Mouse (Mus musculus) thymus, postnatal 25 days (tissue): Measurements from ENCODE around the gene Mpv17.

Experiments
- DNase-seq: peaks from one replicate; pipeline ENCODE4 v3.0.0; 2022

The Mpv17 gene

DNA sequence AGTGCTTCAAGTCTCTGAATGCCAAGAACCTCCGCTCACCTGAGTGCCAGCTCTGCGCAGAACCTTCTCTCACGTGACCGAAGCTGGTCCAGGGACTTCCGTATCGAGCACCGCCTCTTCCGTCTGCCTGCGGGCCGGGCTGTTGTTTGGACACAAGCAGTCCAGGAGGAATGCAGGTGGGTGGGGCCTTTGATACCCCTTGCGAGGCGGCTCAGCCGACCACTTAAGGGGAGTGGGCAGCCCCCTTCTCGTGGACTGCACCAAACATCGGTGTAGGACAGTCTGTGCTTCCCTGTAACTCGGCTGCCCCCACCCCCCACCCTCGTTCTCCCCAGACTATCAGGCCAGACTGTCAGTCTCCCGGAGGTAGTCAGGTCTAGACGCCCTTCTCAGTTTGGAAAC, at the start of gene Mpv17:
Gene Mpv17 (minus strand): TSS at position 100 of the 402 bp plus-strand sequence.
- DNase-seq = peak; percentile 76

GRCm38 (mm10) chr5:31202933-31203332, 48.9 kb upstream of the Mpv17 start:
- no peak for DNase-seq

DNA sequence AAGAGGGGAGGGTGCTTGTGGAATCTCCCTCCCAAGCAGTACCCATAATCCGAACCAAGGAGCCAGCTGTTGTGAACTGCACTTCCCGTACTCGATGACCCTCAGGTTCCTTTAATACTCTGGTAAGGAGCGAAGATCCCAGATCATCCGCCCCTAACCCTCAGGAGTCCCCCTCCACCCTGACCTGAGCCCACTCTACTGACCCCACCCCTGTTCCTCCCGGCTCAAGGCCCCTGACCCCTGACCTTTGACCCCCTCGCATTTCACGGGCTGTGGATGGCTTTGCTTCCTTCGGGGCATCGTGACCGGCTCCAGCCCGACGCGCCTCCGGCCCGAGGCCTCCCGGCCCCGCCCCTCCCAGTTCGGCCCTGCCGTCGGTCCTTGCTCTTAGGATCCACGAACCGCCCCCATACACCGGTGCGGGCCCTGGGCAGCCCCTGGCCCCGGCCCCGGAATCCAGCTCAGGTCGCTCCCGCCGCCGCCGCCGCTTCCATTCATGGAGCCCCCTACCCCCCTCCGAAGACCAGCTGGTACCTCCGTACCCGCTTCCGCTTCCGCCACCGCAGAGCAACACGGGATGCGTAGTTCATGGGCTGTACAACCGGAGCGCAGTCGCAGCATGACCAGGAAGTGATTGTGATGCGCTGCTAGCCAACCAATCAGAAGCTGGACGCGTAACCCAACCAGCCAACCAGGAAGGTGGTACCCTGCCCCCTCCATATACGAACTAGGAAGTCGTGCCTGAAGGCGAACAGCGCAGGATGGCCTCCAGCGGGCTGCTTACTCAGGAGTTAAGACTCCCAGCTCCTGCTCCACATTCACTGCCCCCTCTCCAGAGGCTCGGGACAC, 47.9 kb upstream of the Mpv17 start, which contains the start of gene Zfp513:
Gene Zfp513 (minus strand): TSS at position 562 of the 849 bp plus-strand sequence.
- peak; percentile 93 for DNase-seq

DNA sequence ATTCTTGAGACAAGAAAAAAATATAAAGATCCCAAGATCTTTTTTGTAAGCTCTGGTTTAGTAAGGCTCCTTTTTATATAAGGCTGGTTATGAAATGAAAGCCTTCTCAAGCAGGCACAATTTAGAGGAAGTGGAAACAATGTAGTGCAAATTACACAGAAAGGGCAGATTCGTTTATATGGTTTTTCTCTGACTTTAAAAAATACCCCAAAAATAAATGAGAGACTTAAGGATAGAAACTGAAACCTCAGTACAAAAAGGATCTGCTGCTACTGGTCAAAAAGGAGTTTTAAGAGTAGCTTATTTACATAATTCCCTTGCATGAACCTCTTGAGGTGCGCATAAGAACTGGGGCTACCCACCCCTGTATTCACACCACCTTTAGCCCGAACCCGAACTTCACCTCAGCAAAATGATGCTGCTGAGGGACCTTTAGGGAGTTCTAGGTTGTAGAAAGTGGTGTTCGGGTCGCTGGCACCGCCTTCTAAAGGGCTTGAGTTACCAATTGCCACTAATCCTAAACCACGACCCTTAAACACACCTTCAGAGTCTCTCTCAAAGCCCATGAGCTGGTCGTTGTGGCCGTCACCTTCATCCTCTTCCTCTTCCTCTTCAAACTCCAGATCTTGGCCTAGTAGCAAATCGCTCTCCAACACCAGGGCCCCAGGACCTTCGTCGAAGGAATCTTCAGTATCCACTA, 47.1 kb upstream of the Mpv17 start:
- no peak for DNase-seq

DNA sequence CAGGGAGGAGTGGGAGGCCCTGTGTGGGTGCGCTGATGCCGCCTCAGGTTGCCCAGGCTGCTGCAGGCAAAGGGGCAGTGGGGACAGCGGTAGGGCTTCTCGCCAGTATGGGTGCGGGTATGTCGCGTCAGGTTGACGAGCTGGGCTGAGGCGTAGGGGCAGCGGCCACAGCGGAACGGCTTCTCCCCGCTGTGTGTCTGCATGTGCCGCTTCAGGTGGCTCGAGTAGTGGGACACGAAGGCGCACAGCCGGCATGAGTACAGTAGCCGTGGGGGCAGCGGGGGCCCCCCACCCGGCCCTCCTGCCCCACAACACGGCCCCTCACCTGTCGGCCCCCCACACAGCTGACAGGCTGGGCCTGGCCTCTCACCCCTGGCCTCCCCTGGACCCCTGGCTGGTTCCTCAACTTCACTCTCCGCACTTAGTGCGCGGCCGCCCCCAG, 46.3 kb upstream of the Mpv17 start:
- DNase-seq = no peak

DNA sequence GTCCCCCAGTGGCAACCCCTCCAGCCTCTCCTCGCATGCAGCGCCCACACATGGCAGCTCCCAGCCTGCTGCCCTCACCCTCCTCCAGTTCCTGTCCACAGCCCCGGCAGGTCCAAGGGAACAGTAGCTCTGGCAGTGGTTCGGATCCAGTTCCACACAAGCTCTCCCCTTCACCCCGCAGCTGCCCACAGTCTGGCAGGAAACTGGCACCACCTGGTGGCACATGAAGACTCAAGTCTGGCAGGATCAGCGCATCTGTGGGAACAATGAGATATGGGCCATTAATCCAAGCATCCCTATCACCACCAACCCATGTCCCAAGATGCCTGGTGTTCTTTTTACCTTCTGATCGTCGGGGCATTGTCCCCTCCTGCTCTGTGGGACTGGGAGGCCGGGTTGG, 45.8 kb upstream of the Mpv17 start:
- peak; percentile 27 for DNase-seq

GRCm38 (mm10) chr5:31199321-31199892, 45.4 kb upstream of the Mpv17 start:
- no peak for DNase-seq

DNA sequence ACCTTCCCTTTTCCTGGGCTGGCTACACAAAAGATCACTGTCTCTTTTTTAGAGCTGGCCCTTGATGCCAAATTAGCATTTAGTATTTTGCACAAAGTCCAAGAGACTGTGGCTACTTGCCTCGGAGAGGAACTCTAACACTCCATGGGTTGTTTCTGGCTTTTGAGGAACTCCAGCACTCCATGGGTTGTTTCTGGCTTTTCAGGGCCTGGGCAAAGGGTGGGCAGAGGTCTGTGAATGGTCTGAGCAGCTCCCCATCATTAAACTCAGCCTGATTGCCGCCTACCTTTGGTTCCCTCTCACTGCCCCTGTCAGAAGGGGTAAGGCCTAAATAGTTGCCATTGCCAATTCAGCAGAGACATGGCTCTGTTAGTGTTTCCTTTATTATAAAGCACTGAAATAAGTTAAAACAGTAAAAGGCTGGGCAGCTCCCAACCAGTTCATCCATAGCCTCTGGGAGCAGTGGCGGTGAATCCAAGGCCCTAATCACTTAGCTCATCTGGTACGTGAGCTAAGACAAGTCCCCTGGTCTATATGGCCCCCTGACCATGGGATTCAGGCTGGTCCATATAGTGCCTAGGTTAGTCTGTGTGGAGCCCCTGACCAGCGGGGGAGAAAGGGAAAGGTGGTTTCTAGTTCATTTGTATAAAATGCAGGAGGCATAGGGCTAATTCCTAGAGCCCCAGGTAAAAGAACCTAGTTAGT, 44.7 kb upstream of the Mpv17 start:
- DNase-seq = no peak

DNA sequence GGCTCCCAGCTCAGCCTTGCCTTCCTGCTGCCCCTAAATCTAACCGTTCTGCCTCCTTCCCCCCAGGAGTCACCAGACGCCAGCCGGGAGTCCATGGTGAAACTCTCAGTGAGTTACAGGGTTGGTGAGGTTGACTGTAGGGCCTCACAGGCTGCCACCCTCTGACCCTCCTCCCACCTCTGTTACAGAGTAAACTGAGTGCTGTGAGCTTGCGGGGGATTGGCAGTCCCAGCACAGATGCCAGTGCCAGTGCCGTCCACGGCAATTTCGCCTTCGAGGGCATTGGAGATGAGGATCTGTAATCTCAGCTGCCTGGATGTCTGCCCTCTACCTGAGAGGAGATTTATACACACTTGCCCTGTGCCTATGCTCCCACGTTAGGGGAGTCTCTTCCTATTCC, 44.1 kb upstream of the Mpv17 start:
- no peak for DNase-seq

- no peak for DNase-seq
These were observed 43.0 kb upstream of the Mpv17 start for GRCm38 (mm10) chr5:31197072-31197471.

GRCm38 (mm10) chr5:31196207-31196606, 42.2 kb upstream of the Mpv17 start:
- DNase-seq = no peak

DNA sequence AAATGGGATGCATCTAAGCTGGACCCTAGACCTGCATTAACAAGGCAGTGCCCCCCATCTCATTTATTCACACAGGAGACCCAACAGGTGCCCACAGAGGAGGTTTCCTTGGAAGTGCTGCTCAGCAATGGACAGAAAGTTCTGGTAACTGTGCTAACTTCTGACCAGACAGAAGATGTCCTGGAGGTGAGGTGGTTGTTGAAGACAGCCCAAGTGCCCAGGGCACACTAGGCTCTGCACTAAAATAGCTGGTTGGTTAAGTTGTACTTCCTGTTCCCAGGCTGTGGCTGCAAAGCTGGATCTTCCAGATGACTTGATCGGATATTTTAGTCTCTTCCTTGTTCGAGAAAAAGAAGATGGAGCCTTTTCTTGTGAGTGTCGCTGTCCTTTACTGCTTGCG, 41.6 kb upstream of the Mpv17 start:
- no peak for DNase-seq

- DNase-seq = no peak
These were observed 40.7 kb upstream of the Mpv17 start for GRCm38 (mm10) chr5:31194486-31195485.

DNA sequence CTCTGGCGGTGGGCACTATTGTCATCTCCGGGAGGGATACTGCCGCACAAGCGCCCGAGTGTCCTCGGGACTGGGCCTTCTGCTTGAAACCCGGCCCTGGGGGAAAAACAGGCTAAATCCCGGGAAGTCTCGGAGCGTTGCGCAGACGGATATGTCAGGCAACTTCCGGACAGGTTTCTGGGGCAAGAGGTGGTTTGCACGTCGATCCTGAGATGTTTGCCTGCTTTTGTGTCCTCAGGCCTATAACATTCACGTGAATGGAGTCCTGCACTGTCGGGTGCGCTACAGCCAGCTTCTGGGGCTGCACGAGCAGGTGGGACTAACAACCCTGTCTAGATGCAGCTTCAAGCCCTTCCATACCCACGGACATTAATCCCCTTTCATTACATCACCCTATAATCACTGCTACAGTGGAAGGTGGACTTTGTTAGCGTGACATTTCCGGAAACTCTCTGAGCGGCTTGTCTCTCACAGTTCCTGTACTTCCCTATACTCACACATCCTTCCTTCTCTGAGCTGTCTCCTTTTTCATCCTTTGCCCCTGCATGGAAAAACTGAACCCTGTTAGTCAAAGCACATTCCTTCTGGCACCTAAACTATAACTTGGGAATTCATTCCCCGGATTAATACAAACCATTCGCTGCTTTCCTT, 39.7 kb upstream of the Mpv17 start:
- DNase-seq = no peak

- peak; percentile 100 for DNase-seq
These were observed 39.0 kb upstream of the Mpv17 start, which contains the start of the genes Snx17 and Eif2b4 for GRCm38 (mm10) chr5:31192939-31193630. Gene Snx17, plus strand, starts transcription at chr5:31193227. Gene Eif2b4, minus strand, starts transcription at chr5:31193430.

DNA sequence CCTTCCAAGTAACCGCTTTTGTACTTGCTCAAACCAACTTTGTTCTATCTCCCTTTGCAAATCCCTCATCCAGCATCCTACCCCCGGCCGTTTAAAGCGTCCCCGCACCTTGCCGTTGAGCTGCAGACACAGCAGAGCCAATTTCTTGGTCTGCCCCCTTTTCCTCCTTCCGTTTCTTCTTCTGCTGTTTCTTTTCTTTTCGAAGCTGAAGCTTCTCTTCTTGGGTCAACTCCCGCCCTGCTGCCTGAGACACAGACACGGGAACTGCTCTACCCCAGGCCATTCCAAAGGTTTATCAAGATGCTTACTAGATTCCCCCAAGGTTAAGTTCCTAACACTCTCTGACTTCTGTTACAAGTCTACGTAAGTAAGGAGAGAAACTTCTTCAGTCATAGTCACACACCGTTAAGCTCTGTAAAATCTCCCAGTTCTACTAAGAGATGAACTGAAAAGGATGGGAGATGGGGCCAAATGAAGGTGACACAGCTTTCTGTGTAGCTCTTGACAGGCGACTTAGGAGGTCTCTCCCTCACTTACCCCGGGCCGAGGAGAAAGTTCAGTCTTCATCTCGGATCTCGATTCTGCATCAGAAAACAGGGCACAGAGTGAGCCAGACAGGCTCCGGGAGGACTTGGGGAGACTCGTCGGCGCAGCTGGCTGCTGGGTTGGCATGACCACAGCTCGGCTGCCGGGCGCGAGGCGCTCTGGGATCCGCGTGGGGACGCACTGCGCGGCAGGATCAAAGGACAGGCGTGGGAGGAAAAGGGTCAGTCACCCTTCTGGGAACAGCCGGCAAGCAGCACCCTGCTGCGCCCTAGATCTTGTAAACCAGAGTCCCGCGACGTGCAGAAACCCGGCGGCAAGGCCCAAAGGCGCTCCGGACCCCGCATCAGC, 38.2 kb upstream of the Mpv17 start:
- DNase-seq = no peak

- no peak for DNase-seq
These were observed 36.1 kb upstream of the Mpv17 start for GRCm38 (mm10) chr5:31190201-31190600.

DNA sequence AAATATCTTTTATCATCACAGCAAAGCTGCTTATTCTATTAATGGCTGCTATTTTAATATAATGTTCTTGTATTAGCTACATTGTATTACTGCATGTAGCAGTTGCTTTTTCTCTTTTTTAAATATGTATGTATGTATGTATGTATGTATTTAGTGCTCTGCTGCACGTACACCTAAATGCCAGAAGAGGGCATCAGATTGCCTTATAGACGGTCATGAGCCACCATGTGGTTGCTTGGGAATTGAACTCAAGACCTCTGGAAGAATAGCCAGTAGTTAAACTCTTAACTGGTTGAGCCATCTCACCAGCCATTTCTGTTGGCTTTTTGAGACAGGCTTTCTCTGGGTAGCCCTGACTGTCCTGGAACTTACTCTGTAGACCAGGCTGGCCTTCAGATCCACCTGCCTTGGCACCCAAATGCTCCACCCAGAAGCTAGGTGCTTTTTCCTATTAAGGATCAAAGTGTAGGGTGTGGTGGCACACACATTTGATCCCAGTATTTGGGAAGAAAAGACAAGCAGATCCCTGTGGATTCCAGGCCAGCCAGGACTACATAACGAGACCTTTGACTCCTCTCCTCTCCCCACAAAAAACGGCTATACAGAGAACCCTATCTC, 34.3 kb upstream of the Mpv17 start:
- DNase-seq = no peak

DNA sequence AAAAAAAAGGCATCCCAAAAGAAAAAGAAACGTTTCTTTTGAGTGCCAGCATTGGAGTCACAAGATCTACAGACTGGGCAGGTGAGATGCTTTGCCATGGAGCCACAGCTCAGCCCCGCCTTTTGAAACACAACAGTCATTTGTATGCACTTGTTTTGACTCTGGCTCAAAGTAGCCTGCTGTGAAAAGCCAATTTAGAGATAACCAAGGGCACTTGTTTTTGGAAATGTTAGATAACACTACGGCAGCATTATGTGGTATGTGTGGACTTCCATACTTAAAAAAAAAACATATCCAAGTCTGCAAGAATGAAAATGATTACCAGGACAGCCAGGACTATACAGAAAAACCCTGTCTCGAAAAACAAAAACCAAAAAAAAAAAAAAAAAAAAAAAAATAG, 29.6 kb upstream of the Mpv17 start:
- DNase-seq = no peak
